Mouse (Mus musculus): Measurements from ENCODE around the gene Ctsd. TPM values are rescaled to one million over a fixed set of nuclear protein-coding genes. Genes with fewer than 3 reads are reported as not detected.
A peak's percentile ranks its signal among the peaks of the same experiment; 100 is the strongest.

The Ctsd gene
- total RNA-seq, 2 experiments from 2014 or later, result 603 to 610 TPM

GRCm38 (mm10) chr7:142400112-142400749 is 12.4 kb upstream of the Ctsd start:
- DNase-seq, result no peak

GRCm38 (mm10) chr7:142399250-142399649 is 11.4 kb upstream of the Ctsd start:
- DNase-seq, result no peak

- no peak for DNase-seq
These were observed 10.2 kb upstream of the Ctsd start for GRCm38 (mm10) chr7:142398052-142398451.

- DNase-seq, result no peak
These were observed 8.8 kb upstream of the Ctsd start for GRCm38 (mm10) chr7:142396611-142397010.

- no peak for DNase-seq
These were observed 7.6 kb upstream of the Ctsd start for GRCm38 (mm10) chr7:142395472-142395871.

- no peak for DNase-seq
These were observed 6.7 kb upstream of the Ctsd start for GRCm38 (mm10) chr7:142394261-142395190.

- DNase-seq, result peak; percentile 81
These were observed 5.4 kb upstream of the Ctsd start for GRCm38 (mm10) chr7:142393191-142393590.

- no peak for DNase-seq
These were observed 3.8 kb upstream of the Ctsd start for GRCm38 (mm10) chr7:142391609-142392008.

GRCm38 (mm10) chr7:142391108-142391507 is 3.3 kb upstream of the Ctsd start:
- no peak for DNase-seq

- DNase-seq, result no peak
These were observed 2.3 kb upstream of the Ctsd start for GRCm38 (mm10) chr7:142389961-142390650.

- DNase-seq, result no peak
These were observed 902 bp upstream of the Ctsd start for GRCm38 (mm10) chr7:142388740-142389139.

- DNase-seq, result no peak
These were observed 360 bp upstream of the Ctsd start for GRCm38 (mm10) chr7:142388198-142388597.

GRCm38 (mm10) chr7:142386621-142387201 is 1.1 kb downstream of the Ctsd start:
- DNase-seq, result peak; percentile 79

GRCm38 (mm10) chr7:142385742-142386403 is 2.0 kb downstream of the Ctsd start:
- DNase-seq, result no peak

- no peak for DNase-seq
These were observed 3.5 kb downstream of the Ctsd start for GRCm38 (mm10) chr7:142384306-142384705.

- no peak for DNase-seq
These were observed 5.3 kb downstream of the Ctsd start, which contains the start of gene Gm49369 for GRCm38 (mm10) chr7:142382567-142382966. Gm49369 (minus strand) TSS chr7:142382667.

GRCm38 (mm10) chr7:142381175-142381574 is 6.7 kb downstream of the Ctsd start:
- DNase-seq, result no peak

GRCm38 (mm10) chr7:142379186-142379585 is 8.7 kb downstream of the Ctsd start:
- no peak for DNase-seq

GRCm38 (mm10) chr7:142377233-142377925 is 10.5 kb downstream of the Ctsd start:
- no peak for DNase-seq

GRCm38 (mm10) chr7:142376096-142376495 is 11.7 kb downstream of the Ctsd start:
- no peak for DNase-seq

GRCm38 (mm10) chr7:142375261-142375724 is 12.5 kb downstream of the Ctsd start:
- peak; percentile 85 for DNase-seq
